Mouse (Mus musculus): ENCODE results near the gene Tcte2.
"Not testable (repeated sequence)": the region's sequence is repeated elsewhere in the genome, so short reads cannot be mapped to it uniquely, and the experiment has no call there.

Tcte2 gene

GRCm38 (mm10) chr17:13683411-13684174 lies 78.0 kb downstream of the Tcte2 start:
- DNase-seq (ENCODE audit: low spot score in 2 of 2) = no peak

- DNase-seq (ENCODE audit: low spot score in 2 of 2) = no peak
Observed at GRCm38 (mm10) chr17:13683027-13683410, 78.6 kb downstream of the Tcte2 start.

GRCm38 (mm10) chr17:13682378-13683026 lies 79.1 kb downstream of the Tcte2 start:
- no peak for DNase-seq (ENCODE audit: low spot score in 2 of 2)

- DNase-seq (ENCODE audit: low spot score in 2 of 2) = no peak
Observed at GRCm38 (mm10) chr17:13681686-13682085, 79.9 kb downstream of the Tcte2 start.

GRCm38 (mm10) chr17:13681126-13681525 lies 80.5 kb downstream of the Tcte2 start:
- DNase-seq (ENCODE audit: low spot score in 2 of 2) = peak; percentile 57 to 58

- DNase-seq (ENCODE audit: low spot score in 2 of 2) = no peak
Observed at GRCm38 (mm10) chr17:13680318-13680717, 81.3 kb downstream of the Tcte2 start.

- DNase-seq (ENCODE audit: low spot score in 2 of 2) = no peak
Observed at GRCm38 (mm10) chr17:13679725-13680124, 81.9 kb downstream of the Tcte2 start.

- DNase-seq (ENCODE audit: low spot score in 2 of 2) = no peak
Observed at GRCm38 (mm10) chr17:13677225-13678148, 84.1 kb downstream of the Tcte2 start.

GRCm38 (mm10) chr17:13676099-13676498 lies 85.5 kb downstream of the Tcte2 start:
- DNase-seq (ENCODE audit: low spot score in 2 of 2) = not testable (repeated sequence)

GRCm38 (mm10) chr17:13675630-13676029 lies 86.0 kb downstream of the Tcte2 start:
- no peak for DNase-seq (ENCODE audit: low spot score in 2 of 2)

GRCm38 (mm10) chr17:13674695-13675306 lies 86.8 kb downstream of the Tcte2 start:
- DNase-seq (ENCODE audit: low spot score in 2 of 2) = no peak

- DNase-seq (ENCODE audit: low spot score in 2 of 2) = no peak
Observed at GRCm38 (mm10) chr17:13671732-13672131, 89.9 kb downstream of the Tcte2 start.

- no peak for DNase-seq (ENCODE audit: low spot score in 2 of 2)
Observed at GRCm38 (mm10) chr17:13670227-13670626, 91.4 kb downstream of the Tcte2 start.

GRCm38 (mm10) chr17:13669206-13669605 lies 92.4 kb downstream of the Tcte2 start:
- DNase-seq (ENCODE audit: low spot score in 2 of 2) = no peak

- peak in 1 of 2 experiments; percentile 38 for DNase-seq (ENCODE audit: low spot score in 2 of 2)
Observed at GRCm38 (mm10) chr17:13668052-13669015, 93.3 kb downstream of the Tcte2 start.

GRCm38 (mm10) chr17:13667006-13667405 lies 94.6 kb downstream of the Tcte2 start:
- no peak for DNase-seq (ENCODE audit: low spot score in 2 of 2)

GRCm38 (mm10) chr17:13665731-13666130 lies 95.9 kb downstream of the Tcte2 start:
- no peak for DNase-seq (ENCODE audit: low spot score in 2 of 2)

GRCm38 (mm10) chr17:13663386-13664166 lies 98.0 kb downstream of the Tcte2 start:
- DNase-seq (ENCODE audit: low spot score in 2 of 2) = no peak

Measured in frontal cortex, postnatal 14 days (tissue).